Mouse (Mus musculus) heart, postnatal 0 days (tissue): ENCODE results near the gene Ropn1l.

Source experiments
- CTCF ChIP-seq: IDR thresholded peaks from 2 replicates; pipeline ENCODE4 v1.5.1; 2016; ENCODE audit warnings: antibody characterized with exemption, control low read depth, low read depth
- EP300 ChIP-seq: IDR thresholded peaks from 2 replicates; pipeline ENCODE4 v1.6.1; 2016; ENCODE audit warnings: antibody characterized with exemption, low read depth

- TF ChIP-seq CTCF = no peak
- no peak for TF ChIP-seq EP300
Observed at GRCm38 (mm10) chr15:31449772-31450171, 3.8 kb downstream of the Ropn1l start.
